In the genomic region with DNA sequence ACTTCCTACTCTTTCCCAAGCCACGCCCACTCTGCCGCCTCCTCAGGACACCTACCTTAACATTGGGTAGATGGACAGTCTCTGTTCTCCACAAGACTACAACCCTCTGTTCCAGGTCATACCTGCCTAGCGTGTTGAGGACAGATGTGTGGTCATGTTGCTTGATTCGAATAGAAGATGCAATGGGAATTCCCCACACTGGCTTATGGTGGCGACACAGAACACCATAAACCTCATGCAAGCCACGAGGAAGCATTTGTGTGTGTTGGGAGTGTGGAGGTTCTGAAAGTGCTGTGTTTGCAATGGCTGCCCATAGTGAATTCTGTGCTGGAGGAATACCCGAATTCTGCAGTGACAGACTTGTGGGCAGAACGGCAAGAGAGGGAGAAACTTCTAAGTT, we compare ENCODE assay signal across 22 mouse cellular contexts. TPM values are rescaled to one million over a fixed set of nuclear protein-coding genes. Genes with fewer than 3 reads are reported as not detected.
"Had no signal": no experiment of that assay in that cellular context is flagged by ENCODE, and none has a peak within 500 bp of the region (broad histone marks: within the 10 kb centered on the region; RNA-seq: fewer than 3 reads in every experiment).

No protein-coding gene starts in this region.

- DNase-seq: gastrocnemius, adult 2 months; gastrocnemius, postnatal 10 days; gastrocnemius, postnatal 25 days; heart, adult 11 months; heart, adult 2 months; heart, postnatal 14 days; heart, postnatal 36 days; kidney, adult 18-20 months; kidney, adult 8-10 months; kidney, postnatal 10 days; kidney, postnatal 25 days; kidney, postnatal 4 days; left cerebral cortex, postnatal 4 days had no signal

- ATAC-seq: hindbrain, postnatal 0 days; inflammation-experienced regulatory T-cells, adult 6 months; intestine, embryonic 15.5 days; intestine, postnatal 0 days; liver, embryonic 12.5 days had no signal

RNA-seq across cellular contexts. Expression of a gene that starts 1.7 kb away (rescaled TPM):
- total RNA-seq: gastrocnemius, adult 2 months; gastrocnemius, postnatal 10 days; gastrocnemius, postnatal 25 days; heart, adult 2 months; heart, postnatal 36 days; hematopoietic stem cell, adult 5-6 weeks had no signal
- polyA plus RNA-seq: heart, postnatal 0 days; inflammation-experienced regulatory T-cells, adult 6 months; intestine, embryonic 15.5 days; intestine, postnatal 0 days; kidney, embryonic 14.5 days; limb, embryonic 13.5 days had no signal
